Mouse (Mus musculus) spleen, postnatal 36 days (tissue): ENCODE data around the gene Mymx.
A peak's percentile ranks its signal among the peaks of the same experiment; 100 is the strongest.

Experiments used
- DNase-seq, 2 experiments: peaks; one replicate each; pipeline ENCODE4 v3.0.0; 2022; ENCODE audit warnings: low spot score in 2 of 2, mixed read lengths in 1 of 2

Mymx gene

DNA sequence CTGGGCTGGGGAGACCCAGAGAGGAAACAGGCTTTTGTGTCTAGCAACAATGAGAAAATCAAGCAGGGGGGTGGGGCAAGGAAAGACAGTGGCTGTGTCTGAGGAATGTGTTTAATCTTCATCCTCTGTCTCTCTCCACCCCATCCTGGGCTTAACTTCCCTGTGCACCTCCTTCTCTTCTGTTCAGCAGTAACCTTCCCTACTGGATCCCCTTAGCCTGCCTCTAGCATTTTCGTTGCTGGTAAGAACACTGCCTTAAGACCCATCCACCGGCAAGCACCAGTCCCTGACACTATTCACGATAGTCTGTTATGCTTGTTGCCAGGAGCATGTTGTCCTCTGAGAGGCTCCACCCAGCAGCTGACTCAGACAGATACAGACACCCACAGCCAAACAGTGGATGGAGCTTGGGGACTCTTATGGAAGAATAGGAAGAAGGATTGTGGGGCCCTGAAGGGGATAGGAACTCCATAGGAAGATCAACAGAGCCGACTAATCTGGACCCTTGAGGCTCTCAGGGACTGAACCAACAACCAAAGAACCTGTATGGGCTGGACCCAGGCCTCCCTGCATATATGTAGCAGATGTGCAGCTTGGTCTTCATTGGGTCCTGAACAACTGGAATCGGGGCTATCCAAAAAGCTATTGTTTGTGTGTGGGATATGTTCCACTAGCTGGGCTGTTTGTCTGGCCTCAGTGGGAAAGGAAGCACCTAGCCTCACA, 8.4 kb upstream of the Mymx start:
- DNase-seq, result no peak

DNA sequence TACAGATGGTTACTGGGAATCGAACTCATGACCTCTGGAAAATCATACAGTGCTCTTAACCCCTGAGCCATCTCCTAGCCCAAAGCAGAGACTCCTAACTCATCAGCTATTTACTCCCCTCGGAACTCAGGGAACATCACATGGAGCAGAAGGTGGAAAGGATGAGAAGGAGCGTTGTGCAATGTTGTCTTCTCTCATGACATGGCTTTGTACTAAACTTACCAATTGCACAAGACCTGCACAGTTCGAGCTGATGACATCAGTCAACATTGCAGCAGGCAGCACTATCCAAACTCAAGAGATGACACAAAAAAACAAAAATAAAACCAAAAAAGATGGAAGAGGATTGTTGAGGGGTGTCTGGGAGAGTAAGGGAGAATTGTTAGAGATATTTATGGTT, 6.5 kb upstream of the Mymx start:
- DNase-seq, result no peak

DNA sequence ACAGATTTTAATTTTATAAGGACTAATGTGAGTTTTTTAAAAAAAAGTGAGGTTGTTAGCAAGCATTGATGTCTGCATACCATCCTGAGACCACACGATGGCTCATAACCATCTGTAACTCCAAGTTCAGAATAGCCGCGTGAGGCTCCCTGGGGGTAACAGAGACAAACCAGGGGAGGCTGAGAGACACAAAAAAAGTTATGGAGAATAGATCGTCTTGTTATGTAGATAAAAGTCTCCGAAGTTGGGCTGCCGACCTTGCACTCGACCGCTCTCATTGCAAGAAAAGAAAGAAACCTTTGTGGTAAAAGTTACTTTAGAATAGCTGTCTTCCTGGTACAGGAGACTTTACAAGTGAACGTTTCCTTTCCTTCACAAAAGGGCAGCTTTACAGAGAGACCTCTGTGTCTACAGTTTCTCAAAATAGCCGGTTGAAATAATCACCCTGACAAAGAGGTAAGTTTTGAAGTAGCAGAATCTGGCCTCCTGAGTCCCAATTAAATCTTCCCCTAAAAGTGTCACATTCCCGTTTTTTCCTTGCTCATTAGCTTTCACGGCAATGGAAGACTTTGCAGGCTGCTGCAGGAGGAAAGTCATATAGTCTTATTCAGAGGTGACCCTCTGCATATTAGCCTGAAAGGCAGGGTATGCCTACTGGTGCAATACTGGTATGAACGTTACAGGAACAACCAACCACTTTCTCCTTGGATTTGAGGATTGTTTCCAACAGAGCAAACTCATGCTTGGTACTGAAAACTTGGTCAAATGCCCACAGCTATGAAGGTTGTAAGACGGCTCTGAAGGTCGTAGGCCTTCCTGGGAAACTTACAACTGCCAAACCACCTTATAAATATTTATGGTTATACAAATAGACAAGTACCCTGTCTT, 5.3 kb upstream of the Mymx start:
- no peak for DNase-seq

DNA sequence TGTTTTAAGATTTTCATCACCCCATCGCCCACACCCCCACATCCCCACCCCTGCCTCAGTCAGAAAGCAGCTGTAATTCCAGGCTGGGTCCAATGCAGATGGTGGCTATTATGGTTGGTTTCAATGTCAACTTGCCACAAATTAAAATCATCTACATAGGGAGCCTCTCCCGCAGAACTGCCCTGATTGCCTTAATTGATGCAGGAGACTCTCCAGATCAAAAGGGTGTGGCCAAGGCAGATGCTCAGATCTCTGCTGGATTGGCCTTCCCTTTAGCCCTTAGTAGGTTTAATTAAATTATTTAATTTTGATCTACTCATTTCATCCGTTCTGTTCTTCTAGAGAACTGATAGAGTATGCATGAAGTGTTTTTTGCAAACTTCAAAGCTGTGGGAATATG, 1.1 kb upstream of the Mymx start:
- DNase-seq, result no peak

DNA sequence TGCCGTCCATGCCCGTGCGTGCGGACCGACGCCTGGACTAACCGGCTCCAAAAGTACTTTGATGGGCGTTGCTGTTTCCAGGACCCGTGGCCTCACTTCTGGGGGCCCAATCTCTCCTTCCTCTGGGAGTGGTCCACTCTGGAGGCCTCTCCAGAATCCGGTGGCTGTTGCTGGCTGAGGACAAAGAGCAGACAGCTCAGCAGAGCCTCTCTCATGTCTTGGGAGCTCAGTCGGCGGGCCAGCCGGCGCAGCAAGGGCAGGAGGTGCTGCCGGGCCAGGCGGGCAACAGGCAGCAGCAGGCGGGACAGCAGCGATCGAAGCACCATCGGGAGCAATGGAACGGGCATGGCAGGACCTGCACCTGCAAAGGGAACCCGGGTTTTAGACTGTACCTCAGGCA, 577 bp downstream of the Mymx start:
- DNase-seq, result no peak

DNA sequence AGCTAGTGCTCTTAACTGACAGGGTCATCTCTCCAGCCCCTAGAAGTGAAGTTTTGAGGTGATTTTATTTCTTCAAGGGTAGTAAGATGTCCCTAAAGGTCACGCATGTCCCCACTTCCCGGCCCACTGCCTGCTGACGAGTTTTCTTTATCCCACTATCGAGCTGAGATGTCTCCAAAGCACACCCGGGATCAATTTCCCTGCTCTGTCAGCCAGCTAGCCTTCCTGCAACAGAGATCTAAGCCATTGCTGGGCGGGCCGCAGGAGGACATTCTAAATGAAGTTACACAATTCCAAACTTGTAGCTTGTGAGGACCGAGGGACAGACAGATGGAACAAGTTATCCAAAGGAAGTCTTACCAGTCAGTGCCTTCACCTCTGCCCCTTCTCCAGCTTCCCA, 1.6 kb downstream of the Mymx start:
- DNase-seq, result no peak

DNA sequence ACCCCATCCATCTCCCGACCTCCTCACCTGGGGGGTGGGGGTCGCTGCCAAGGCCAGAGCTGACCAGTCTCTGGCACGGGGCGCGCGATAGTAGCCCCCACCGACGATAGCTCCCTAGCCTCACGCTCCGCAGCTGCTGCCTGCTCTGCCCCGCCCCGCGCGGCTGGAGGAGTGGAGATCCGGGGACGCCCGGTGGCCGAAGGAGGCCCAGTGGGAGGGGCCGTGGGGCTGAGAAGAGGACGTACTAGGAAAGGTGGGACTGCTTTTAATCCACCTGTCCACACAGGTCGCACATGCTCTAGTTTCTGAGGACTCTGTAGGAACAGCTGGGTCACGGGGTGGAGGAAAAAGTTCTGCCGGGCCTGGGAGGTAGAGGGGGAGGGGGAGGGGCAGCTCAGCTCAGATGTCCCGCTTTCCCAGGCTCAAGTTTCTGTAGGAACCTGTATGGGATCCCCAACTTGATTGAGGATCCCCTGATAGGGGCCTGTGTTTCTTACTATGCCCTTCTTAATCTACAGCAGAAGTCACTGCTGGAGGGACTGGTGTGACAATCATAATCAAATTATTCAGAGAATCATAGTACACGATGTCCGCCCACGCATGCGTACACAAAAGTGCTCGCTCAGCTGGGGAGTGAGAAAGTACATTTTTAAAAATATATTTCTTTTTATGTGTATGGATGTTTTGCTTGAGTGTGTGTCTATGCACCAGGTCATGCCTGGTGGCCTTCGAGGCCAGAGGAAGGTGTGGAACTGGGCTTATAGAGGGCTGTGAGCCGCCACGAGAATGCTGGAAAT, 2.3 kb downstream of the Mymx start, which contains the start of gene Slc29a1:
Gene Slc29a1 (minus strand): TSS at position 161 of the 797 bp plus-strand sequence.
- DNase-seq, result peak in 1 of 2 experiments; percentile 38

DNA sequence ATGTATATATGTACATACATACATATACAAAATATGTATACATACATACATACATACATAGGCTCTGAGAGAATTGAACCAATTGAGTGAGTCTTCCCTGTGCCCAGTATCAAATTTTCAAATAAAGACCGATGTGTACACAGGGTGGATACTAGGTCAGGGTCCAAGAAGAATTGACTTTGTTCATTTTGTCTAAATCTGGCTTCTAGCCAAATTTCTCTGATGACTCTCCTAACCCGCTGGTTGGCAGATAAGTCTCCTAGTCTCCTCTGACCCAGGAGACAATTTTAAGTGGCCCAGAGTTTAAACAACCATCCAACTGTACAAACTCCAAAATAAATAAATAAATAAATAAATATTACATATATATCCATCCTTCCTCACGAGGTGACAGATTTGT, 3.0 kb downstream of the Mymx start:
- DNase-seq, result no peak

DNA sequence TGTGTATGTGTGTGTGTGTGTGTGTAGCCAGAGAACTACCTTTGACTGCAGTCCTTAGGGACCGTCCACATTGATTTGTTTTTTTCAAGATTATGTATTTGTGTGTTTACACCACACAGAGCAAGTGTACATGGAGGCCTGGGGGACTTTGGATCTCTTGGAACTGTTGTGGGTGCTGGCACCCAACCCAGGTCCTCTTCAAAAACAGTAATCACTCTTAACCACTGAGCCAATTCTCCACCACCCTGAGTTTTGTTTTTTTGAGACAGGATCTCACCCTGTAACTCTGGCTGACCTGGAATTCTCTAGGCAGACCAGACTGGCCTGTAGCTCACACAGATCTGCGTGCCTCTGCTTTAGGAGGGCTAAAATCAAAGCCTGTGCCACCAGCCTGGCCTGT, 3.5 kb downstream of the Mymx start:
- no peak for DNase-seq

DNA sequence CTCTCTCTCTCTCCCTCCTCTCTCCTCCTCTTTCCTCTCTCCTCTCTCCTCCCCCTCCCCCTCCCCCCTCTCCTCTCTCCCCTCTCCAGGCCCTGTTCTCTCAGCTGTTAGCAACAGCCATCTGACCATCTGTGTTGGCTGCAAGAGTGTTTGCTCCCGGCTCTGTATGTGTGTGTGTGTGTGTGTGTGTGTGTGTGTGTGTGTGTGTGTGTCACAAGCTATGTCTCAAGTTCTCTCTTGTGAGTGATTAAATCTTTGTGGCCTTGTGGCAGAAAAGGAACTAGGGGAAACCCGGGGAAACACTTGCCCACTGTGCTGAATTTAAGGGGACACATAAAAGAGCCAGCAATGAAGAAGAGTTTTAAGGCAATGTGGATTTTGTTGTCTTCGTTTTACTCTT, 4.1 kb downstream of the Mymx start:
- DNase-seq, result no peak

DNA sequence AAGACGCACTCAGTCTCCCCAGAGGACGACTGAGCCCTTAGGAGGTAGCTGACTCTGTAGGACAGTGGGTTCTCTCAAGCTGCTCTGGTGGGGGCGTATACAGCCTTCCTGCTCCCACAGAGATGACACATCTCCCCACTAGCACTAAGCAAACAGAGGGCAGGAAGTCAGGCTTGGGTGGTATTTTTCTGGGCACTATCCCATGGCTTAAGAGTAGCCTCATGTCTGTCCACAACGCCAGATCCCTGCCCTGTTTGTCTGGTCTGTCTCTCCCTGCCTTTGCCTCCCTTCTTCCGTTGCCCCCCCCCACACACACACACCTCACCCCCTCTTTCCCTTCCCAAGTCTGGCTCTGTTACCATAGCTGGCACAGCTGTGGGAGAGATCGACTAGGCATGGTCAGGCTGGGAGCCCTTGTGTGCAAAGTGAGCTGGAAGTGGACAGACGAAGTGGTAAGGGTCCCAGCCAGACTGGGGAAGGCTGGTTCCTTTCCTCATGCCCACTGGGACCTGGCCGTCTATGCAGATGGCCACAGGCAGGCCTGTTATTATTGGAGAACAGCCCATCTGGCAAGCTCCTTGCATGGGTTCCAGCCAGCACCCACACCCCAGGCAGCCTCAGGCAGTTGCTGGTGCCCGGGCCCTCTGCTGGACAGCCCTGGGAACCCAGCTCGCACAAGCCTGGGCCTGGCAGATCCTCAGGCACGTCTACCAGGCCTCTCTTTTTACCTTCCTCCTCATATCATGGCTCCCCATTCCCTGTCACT, 5.1 kb downstream of the Mymx start:
- DNase-seq, result peak; percentile 61 to 62

DNA sequence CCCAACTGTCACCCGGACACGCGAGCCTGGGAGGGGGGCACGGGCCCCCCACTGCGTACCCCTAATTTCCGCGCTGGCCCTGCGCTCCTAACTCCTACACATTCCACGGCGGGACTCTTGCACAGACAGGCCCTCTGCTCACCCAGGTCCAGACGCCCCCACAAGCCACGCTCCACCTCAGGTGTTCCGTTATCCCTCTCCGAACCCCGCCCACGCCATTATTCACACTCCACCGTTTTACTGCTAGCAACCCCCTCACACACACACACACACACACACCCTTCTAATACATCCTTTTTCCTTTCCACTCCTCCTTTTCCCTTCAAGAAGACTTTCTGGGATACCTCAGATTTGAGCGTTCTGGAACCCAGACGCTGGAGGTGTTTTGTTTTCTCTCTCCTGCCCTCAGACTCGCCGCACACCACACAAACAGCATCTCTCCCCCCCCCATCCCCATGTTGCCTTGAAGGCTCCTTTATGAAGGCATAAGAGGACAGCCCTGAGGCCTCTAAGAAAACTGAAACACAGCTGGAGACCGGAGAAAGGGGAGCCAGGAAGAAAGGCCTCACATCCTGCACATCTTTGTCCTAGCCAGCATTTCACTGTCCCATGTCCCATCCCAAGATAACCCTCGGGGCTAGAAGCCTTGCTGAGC, 6.0 kb downstream of the Mymx start:
- no peak for DNase-seq

DNA sequence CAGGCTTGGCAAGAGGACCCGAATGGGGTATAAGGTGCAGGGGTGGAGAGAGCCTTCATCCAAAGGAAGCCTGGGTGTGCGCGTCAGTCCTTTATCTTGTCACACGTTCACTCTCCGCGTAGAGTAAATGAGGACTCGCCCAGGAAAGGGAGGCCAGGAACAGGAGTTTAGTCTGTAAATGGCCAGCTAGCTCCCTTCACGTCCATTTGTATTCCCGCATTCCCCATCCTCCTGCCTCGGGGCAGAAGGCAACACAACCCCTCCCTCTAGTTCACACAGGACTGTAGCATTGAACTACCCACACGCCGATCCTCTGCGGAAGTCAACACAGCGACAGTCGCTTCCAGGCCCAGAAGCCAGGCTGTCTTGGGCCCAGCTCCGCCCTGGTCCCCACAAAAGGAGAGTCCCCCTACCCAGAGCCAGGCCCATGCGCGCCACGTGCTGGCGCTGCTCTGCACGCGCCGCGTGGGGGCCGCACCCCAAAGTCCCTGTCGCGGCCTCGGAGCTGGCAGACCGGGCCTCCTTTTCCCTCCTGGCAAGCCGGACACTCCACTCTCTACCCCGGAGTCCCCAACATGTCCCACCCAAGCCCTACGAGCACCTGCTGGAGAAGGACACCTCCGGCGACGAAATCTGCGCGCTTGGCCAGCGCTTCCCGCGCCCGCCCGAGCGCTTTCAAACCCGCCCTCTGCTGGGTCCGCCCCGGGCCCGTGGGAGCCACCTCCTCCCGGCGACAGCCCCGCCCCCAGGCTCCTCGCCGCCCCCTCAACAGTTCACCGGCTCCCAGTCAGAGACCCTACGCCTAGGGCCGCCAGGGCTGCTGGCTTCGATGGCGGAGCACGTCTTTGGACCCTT, 6.8 kb downstream of the Mymx start:
- DNase-seq, result peak; percentile 76 to 79

DNA sequence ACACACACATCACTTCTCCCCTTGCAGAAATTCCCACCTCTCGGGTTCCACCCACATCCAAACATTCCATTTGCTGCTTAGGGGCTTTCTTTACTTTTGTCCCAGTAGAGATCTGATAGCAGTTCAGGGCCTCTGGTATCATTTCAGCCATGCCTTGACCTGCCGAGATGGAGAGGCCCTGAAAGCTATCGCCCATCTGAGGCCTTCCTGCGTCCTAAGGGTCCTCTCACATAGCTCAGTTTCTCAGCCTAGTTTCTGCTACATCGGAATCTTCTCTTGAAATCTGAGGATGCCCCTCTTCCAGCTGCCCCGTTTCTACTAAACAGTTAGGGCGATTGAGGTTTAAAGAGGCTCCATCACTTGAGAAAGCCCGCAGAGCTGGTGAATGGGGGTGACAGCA, 7.7 kb downstream of the Mymx start:
- no peak for DNase-seq

DNA sequence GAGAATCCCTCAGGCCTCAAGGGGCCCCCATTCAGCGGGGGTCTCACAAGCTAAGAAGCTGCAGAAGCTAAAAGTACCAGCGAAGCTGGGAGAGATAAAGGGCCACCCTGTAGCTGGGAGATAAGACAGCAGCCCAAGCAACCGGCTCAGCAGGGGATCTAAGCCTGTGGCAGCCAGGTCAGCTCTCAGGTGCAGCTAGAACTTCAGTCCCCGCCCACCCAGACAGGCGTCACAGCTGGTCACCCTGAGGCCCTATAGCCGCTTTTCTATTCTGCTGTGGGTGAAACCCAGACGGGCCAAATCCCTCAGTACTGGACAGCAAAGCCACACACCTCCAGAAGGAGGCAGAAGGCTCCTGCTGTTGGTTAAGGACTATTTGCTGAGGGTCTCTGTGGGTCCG, 8.4 kb downstream of the Mymx start:
- peak; percentile 59 to 67 for DNase-seq

DNA sequence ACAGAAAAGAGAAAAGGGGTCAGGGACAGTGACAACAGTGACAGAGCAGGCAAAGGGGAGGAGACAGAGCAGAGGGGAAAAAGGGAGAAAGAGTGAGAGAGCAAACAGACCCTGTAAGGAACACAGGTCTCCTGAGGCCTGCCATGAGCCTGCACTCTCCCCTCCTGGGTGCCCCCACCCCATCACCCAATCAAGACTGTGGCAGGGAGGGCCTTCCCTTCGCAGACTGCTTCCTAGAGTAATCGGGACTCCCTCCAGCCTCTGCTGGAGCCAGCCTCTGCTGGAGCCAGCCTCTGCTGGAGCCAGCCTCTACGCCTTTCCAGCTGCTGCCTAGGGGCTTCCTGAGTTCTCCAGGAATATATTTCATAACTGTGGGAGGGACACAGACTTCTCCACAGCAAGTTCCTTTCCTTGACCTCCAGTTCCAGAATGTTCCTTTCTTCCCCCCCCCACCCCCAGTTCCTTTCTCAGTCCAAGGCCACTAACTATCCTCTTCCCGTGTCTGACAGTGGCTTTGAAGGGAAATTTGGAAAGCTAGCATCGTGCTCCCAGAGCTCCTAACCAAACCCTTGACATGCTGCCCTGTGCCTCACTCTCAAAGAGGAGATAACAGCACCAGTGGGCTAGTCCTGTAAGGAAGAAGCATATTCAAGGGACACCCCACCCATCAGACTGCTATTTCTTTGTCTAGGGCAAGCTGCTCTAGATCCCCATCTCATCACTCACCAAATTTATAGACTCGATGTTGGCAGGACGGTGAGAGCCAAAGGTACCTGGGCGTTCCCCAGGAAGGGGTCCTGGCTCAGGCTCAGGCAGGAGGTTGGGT, 9.1 kb downstream of the Mymx start:
- DNase-seq, result no peak

DNA sequence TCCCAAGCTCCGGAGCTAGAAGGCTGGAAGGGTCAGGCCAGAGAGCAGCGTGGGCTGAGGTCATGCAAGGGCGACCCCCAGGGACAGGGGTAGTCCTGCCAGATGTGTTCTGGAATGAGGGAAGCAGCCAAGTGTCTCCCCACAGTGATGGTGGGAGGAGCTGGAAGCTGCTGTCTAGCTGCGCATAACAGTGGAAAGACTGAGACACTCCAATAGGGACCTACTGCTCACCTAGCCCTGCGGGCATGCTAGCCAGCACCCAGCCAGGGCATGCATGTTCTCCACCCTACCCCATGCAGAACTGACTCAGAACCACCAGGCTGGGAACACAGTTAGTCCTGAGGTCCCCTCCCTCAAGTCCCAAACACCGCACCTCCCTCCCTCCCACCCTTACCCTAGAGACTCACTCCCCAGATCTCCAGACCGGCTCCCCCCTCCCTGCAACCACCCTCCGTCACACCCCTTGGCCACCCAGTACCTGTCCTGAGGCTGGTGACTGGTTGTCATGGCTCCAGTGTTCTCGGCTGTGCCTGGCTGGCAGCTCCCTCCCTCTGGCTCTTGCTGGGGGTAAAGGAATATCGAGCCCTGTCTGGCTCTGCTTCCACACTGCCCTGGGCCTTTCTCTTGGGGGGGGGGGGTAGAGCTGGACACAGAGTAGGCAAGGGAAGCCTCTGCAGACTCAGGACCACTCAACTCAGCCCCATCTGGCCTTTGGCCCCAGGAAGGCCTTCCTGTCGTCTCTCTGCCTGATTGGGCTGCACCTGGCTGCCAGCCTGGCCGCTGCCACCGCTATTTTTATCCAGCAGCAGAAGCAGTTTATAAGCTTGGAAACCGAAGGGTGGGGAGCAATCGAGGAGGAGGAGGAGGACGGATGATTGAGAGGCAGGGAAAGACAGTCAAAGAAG, 9.9 kb downstream of the Mymx start:
- no peak for DNase-seq

DNA sequence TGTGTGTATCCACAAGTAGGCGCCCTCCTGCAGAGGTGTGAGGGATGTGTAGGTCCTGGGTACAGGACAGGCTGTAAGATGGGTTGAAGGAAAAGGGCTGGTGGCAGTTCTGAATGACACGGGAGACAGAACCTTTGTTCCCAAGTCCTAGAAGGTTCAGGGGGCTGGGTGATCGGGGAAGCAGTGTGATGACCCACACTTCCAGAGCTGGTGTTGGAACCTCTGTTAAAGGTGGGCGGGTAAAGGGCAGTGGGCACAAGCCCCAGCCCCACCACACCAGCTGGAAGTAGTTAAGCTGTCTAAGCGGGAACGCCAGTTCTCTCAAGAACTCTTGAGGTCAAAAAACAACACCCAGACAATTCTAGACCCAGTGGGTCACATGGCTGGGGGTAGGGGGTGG, 11.5 kb downstream of the Mymx start:
- no peak for DNase-seq
